Mouse (Mus musculus): Measurements from ENCODE around the gene Ifna1. TPM values are rescaled to one million over a fixed set of nuclear protein-coding genes. Genes with fewer than 3 reads are reported as not detected.

Gene Ifna1
- polyA plus RNA-seq, 1 experiment from 2014 or later = not detected

Other genes with a start within 250 kb of the Ifna1 start
- not detected in 2 replicates for gene Ifna12, start 246.7 kb upstream of the Ifna1 start, polyA plus RNA-seq (2015; fragmentation: Nextera tagmentation; extraction: Ambion mirVana)
- gene C87499, start 215.7 kb upstream of the Ifna1 start, polyA plus RNA-seq (2015; fragmentation: Nextera tagmentation; extraction: Ambion mirVana) = not detected in 2 replicates
- gene Ifna13, start 205.6 kb upstream of the Ifna1 start, polyA plus RNA-seq (2015; fragmentation: Nextera tagmentation; extraction: Ambion mirVana) = not detected in 2 replicates
- not detected in 2 replicates for gene Ifna16, start 173.2 kb upstream of the Ifna1 start, polyA plus RNA-seq (2015; fragmentation: Nextera tagmentation; extraction: Ambion mirVana)
- not detected in 2 replicates for gene Ifna2, start 166.2 kb upstream of the Ifna1 start, polyA plus RNA-seq (2015; fragmentation: Nextera tagmentation; extraction: Ambion mirVana)
- gene Ifnab, start 158.7 kb upstream of the Ifna1 start, polyA plus RNA-seq (2015; fragmentation: Nextera tagmentation; extraction: Ambion mirVana) = not detected in 2 replicates
- 1.3 and 1.4 TPM in 2 replicates for gene Gm26566, start 128.3 kb upstream of the Ifna1 start, polyA plus RNA-seq (2015; fragmentation: Nextera tagmentation; extraction: Ambion mirVana)
- 95.4 and 97.6 TPM in 2 replicates for gene Klhl9, start 127.6 kb upstream of the Ifna1 start, polyA plus RNA-seq (2015; fragmentation: Nextera tagmentation; extraction: Ambion mirVana)
- not detected in 2 replicates for gene Gm13271, start 95.2 kb upstream of the Ifna1 start, polyA plus RNA-seq (2015; fragmentation: Nextera tagmentation; extraction: Ambion mirVana)
- 0.31 and 0.36 TPM in 2 replicates for gene Gm13283, start 90.0 kb upstream of the Ifna1 start, polyA plus RNA-seq (2015; fragmentation: Nextera tagmentation; extraction: Ambion mirVana)
- gene Gm13290, start 76.3 kb upstream of the Ifna1 start, polyA plus RNA-seq (2015; fragmentation: Nextera tagmentation; extraction: Ambion mirVana) = not detected in 2 replicates
- gene Gm13289, start 73.2 kb upstream of the Ifna1 start, polyA plus RNA-seq (2015; fragmentation: Nextera tagmentation; extraction: Ambion mirVana) = not detected in 2 replicates
- gene Gm13272, start 70.2 kb upstream of the Ifna1 start, polyA plus RNA-seq (2015; fragmentation: Nextera tagmentation; extraction: Ambion mirVana) = not detected in 2 replicates
- 0.58 TPM in 1 of 2 replicates, not detected in the other for gene Ifnz, start 68.0 kb upstream of the Ifna1 start, polyA plus RNA-seq (2015; fragmentation: Nextera tagmentation; extraction: Ambion mirVana)
- 0.37 TPM in 1 of 2 replicates, not detected in the other for gene Gm13276, start 64.4 kb upstream of the Ifna1 start, polyA plus RNA-seq (2015; fragmentation: Nextera tagmentation; extraction: Ambion mirVana)
- gene Gm13277, start 61.5 kb upstream of the Ifna1 start, polyA plus RNA-seq (2015; fragmentation: Nextera tagmentation; extraction: Ambion mirVana) = not detected in 2 replicates
- not detected in 2 replicates for gene Gm13278, start 58.5 kb upstream of the Ifna1 start, polyA plus RNA-seq (2015; fragmentation: Nextera tagmentation; extraction: Ambion mirVana)
- not detected in 2 replicates for gene Gm13275, start 55.6 kb upstream of the Ifna1 start, polyA plus RNA-seq (2015; fragmentation: Nextera tagmentation; extraction: Ambion mirVana)
- not detected in 2 replicates for gene Gm13279, start 52.7 kb upstream of the Ifna1 start, polyA plus RNA-seq (2015; fragmentation: Nextera tagmentation; extraction: Ambion mirVana)
- gene Gm13285, start 50.4 kb upstream of the Ifna1 start, polyA plus RNA-seq (2015; fragmentation: Nextera tagmentation; extraction: Ambion mirVana) = 0.96 and 1.8 TPM in 2 replicates
- not detected in 2 replicates for gene Gm13287, start 46.8 kb upstream of the Ifna1 start, polyA plus RNA-seq (2015; fragmentation: Nextera tagmentation; extraction: Ambion mirVana)
- gene Gm13288, start 44.6 kb upstream of the Ifna1 start, polyA plus RNA-seq (2015; fragmentation: Nextera tagmentation; extraction: Ambion mirVana) = 0.05 TPM in 1 of 2 replicates, not detected in the other
- gene Ifna7, start 33.9 kb upstream of the Ifna1 start, polyA plus RNA-seq (2015; fragmentation: Nextera tagmentation; extraction: Ambion mirVana) = not detected in 2 replicates
- gene Ifna11, start 30.1 kb upstream of the Ifna1 start, polyA plus RNA-seq (2015; fragmentation: Nextera tagmentation; extraction: Ambion mirVana) = not detected in 2 replicates
- gene Ifna6, start 22.7 kb upstream of the Ifna1 start, polyA plus RNA-seq (2015; fragmentation: Nextera tagmentation; extraction: Ambion mirVana) = not detected in 2 replicates
- gene Ifna5, start 14.6 kb upstream of the Ifna1 start, polyA plus RNA-seq (2015; fragmentation: Nextera tagmentation; extraction: Ambion mirVana) = not detected in 2 replicates
- gene Ifna4, start 8.2 kb upstream of the Ifna1 start, polyA plus RNA-seq (2015; fragmentation: Nextera tagmentation; extraction: Ambion mirVana) = not detected in 2 replicates
- not detected in 2 replicates for gene Ifne, start 30.1 kb downstream of the Ifna1 start, polyA plus RNA-seq (2015; fragmentation: Nextera tagmentation; extraction: Ambion mirVana)